In the genomic region with DNA sequence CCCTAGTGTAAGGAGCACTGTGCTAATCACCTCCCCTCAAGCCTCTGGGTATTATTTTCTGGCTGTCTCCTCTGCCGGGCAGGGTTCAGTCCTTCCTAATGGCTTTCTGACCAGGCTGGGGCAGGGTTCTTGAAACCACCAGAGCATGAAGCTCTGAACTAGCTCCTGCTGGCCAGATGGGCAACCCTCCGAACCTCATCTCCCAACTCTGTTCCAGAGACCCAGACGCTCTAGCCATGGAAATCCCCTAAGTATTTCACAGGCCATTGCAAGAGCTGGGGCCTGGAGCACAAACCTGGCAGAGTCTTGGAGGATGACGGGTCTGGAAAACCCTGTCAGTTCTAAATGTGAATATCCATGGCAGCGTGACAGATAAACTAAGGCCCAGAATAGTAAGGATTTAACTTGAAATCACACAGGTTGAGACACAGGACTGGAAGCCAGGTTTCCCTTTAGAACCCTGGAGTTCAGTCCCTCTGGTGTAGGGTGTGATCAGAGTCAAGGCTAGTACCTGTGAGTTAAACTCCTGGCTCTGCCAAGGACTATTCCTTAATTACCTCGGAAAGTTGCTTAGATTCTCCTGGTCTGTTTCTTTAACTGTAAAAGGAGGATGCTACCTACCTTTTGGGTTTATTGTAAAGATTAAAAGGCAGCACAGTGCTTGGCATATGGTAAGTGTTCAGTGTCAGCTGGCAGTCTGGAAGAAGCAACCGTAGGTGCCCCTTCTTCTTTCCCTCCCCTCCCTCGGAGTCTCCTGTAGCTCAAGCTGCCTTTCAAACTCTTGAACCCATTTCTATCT, we compare ENCODE assay signal across 8 mouse cellular contexts. TPM values are rescaled to one million over a fixed set of nuclear protein-coding genes. Genes with fewer than 3 reads are reported as not detected.
A peak's percentile ranks its signal among the peaks of the same experiment; 100 is the strongest.
DNase-seq lines count a peak whose midpoint lies in the region; ATAC-seq and TF ChIP-seq lines count a peak whose summit lies in the region.

Trp53inp2 (plus strand) TSS at position 799 of the 799 bp plus-strand sequence.

- H3K4me1 ChIP-seq in ES-E14 (ENCODE audit: control insufficient read depth in 2 of 2, insufficient read depth in 2 of 2, low read length in 2 of 2, poor library complexity in 1 of 2): no peaks in the 10 kb centered on the region; a peak in 1 of 4 replicates
- H3K4me1 ChIP-seq in forebrain, postnatal 0 days (ENCODE audit: insufficient read depth): peaks cover 16% of the 10 kb centered on the region
- peaks cover 37% of the 10 kb centered on the region for H3K4me1 ChIP-seq in hindbrain, embryonic 14.5 days (replicated peaks; ENCODE audit: control insufficient read depth, insufficient read depth, low read length)

- peak within 1 kb of the TSS; percentile 77 for H3K4me2 ChIP-seq in forebrain, postnatal 0 days (ENCODE audit: low read depth)
- H3K4me2 ChIP-seq in hindbrain, embryonic 14.5 days (replicated peaks): peak within 1 kb of the TSS; percentile 84

- H3K36me3 ChIP-seq in ES-E14 (ENCODE audit: control insufficient read depth, insufficient read depth, low read length, poor library complexity, severe bottlenecking): no peaks in the 10 kb centered on the region
- H3K36me3 ChIP-seq in forebrain, postnatal 0 days (ENCODE audit: insufficient read depth): no peaks in the 10 kb centered on the region; the same call in 1 of the 2 replicates
- peaks cover 3% of the 10 kb centered on the region for H3K36me3 ChIP-seq in hindbrain, embryonic 14.5 days (replicated peaks; ENCODE audit: control insufficient read depth, insufficient read depth)

- TF ChIP-seq CTCF in forebrain, postnatal 0 days (IDR thresholded peaks at IDR 0.05; ENCODE audit: low read depth): no peak

- H3K27me3 ChIP-seq in forebrain, postnatal 0 days (ENCODE audit: insufficient read depth, low read length): no peaks in the 10 kb centered on the region
- H3K27me3 ChIP-seq in hindbrain, embryonic 14.5 days (ENCODE audit: control insufficient read depth, insufficient read depth, low read length): no peaks in the 10 kb centered on the region

- peak within 1 kb of the TSS; percentile 93 to 95 for H3K4me3 ChIP-seq in ES-E14 (ENCODE audit: insufficient read depth in 1 of 2, low read depth in 1 of 2, low read length in 2 of 2, poor library complexity in 1 of 2, severe bottlenecking in 1 of 2)
- H3K4me3 ChIP-seq in forebrain, postnatal 0 days (ENCODE audit: low read depth, low read length): peak within 1 kb of the TSS; percentile 93
- peak within 1 kb of the TSS; percentile 80 for H3K4me3 ChIP-seq in hindbrain, embryonic 14.5 days (replicated peaks; ENCODE audit: low read length)

- peak within 1 kb of the TSS; percentile 90; the same call in 1 of the 2 replicates for H3K27ac ChIP-seq in ES-E14 (ENCODE audit: insufficient read depth, low read depth, low read length, poor library complexity, severe bottlenecking)
- peak within 1 kb of the TSS; percentile 99 for H3K27ac ChIP-seq in forebrain, postnatal 0 days (ENCODE audit: low read depth, low read length)
- peak within 1 kb of the TSS; percentile 100 for H3K27ac ChIP-seq in hindbrain, embryonic 14.5 days

- ATAC-seq in forebrain, postnatal 0 days: no peak
- no peak for ATAC-seq in hindbrain, embryonic 14.5 days (ENCODE audit: low FRiP score)

- no peaks in the 10 kb centered on the region for H3K9me3 ChIP-seq in ES-E14 (ENCODE audit: control insufficient read depth, insufficient read depth, low read depth, low read length)
- H3K9me3 ChIP-seq in forebrain, postnatal 0 days (ENCODE audit: low read length): no peaks in the 10 kb centered on the region
- no peaks in the 10 kb centered on the region for H3K9me3 ChIP-seq in hindbrain, embryonic 14.5 days (ENCODE audit: control insufficient read depth, low read length)

- in situ Hi-C loops in ES-E14 (cut with MboI; ENCODE audit: low sequenced_read_pairs in 2 of 2, unreplicated experiment in 2 of 2): no loop called here

- DNase-seq in ES-E14 (ENCODE audit: low read depth, low spot score): no peak
- no peak for DNase-seq in adrenal gland, adult 2 months
- DNase-seq in forebrain, postnatal 0 days: peak; percentile 36
- DNase-seq in hindbrain, embryonic 14.5 days (ENCODE audit: low spot score): no peak
- no peak for DNase-seq in left cerebral cortex, postnatal 25 days (ENCODE audit: low spot score in 2 of 2)
- DNase-seq in neural tube, embryonic 10.5 days (ENCODE audit: extremely low spot score, low spot score): peak; percentile 16
- no peak for DNase-seq in urinary bladder, postnatal 36 days (ENCODE audit: low spot score in 2 of 2)
- DNase-seq in spleen, adult 12 weeks (ENCODE audit: low spot score): no peak

- 35% methylated on average over 8 of the region's 8 CpGs for WGBS in forebrain, postnatal 0 days
- WGBS in hindbrain, embryonic 14.5 days: 35% methylated on average over 8 of the region's 8 CpGs

- intact Hi-C loops in left cerebral cortex, postnatal 25 days (cut with DNase I): loop anchor here (1.0 to 5.0 kb wide), 2 partner anchors 23 to 143 kb away; partner anchors contain the start of genes Dynlrb1 and Pigu

- peak within 1 kb of the TSS; percentile 84 for H3K9ac ChIP-seq in ES-E14 (ENCODE audit: insufficient read depth, low read depth, low read length, poor library complexity, severe bottlenecking)
- H3K9ac ChIP-seq in forebrain, postnatal 0 days: peak within 1 kb of the TSS; percentile 99
- H3K9ac ChIP-seq in hindbrain, embryonic 14.5 days: peak within 1 kb of the TSS; percentile 95

TF ChIP-seq in ES-E14, 5 proteins besides CTCF, POLR2A, EP300 and RAD21:
- no peak for TF ChIP-seq CHD2 (IDR thresholded peaks at IDR 0.05; ENCODE audit: low read depth, low read length)
- TF ChIP-seq MAFK (IDR thresholded peaks at IDR 0.05; ENCODE audit: insufficient read depth, low read depth, low read length): no peak
- no peak for TF ChIP-seq HCFC1 (IDR thresholded peaks at IDR 0.05; ENCODE audit: borderline replicate concordance, insufficient read depth, low read length)

RNA-seq across cellular contexts. Expression of gene Trp53inp2, which starts in this region (rescaled TPM):
- 5.2 and 8.7 TPM in 2 replicates for total RNA-seq in ES-E14 (2012; rRNA removed)
- 100 to 1,000 TPM; 221 to 429 TPM for total RNA-seq in adrenal gland, adult 2 months (2021)
- polyA plus RNA-seq in adrenal gland, adult 2 months (2012; rRNA removed): 714 and 755 TPM in 2 replicates
- total RNA-seq in forebrain, postnatal 0 days (2014; rRNA removed): 76.0 and 100.0 TPM in 2 replicates
- polyA plus RNA-seq in forebrain, postnatal 0 days (2015; fragmentation: Nextera tagmentation; extraction: Ambion mirVana): 58.6 and 60.2 TPM in 2 replicates
- polyA plus RNA-seq in hindbrain, embryonic 14.5 days (2014; fragmentation: Nextera tagmentation; extraction: Ambion mirVana): 91.6 and 94.6 TPM in 2 replicates
- 100 to 1,000 TPM; 175 to 194 TPM for total RNA-seq in left cerebral cortex, postnatal 25 days (2021)

Comparison
In these comparisons a context has a peak if more than half of its experiments do, and no peak if none do; other contexts are left out.
1. DNase-seq: peak in forebrain, postnatal 0 days (single experiment) and neural tube, embryonic 10.5 days (single experiment); none in ES-E14 (single experiment), adrenal gland, adult 2 months (single experiment), hindbrain, embryonic 14.5 days (single experiment), left cerebral cortex, postnatal 25 days (0 of 2), urinary bladder, postnatal 36 days (0 of 2) and spleen, adult 12 weeks (single experiment).
2. Peak in every context shown above with its lines, with median percentiles within 50 percentile points of each other: H3K27ac ChIP-seq, H3K4me3 ChIP-seq and H3K9ac ChIP-seq.